Mouse (Mus musculus) gastrocnemius, postnatal 4 days (tissue): Measurements from ENCODE around the gene Pibf1. TPM values are rescaled to one million over a fixed set of nuclear protein-coding genes. Genes with fewer than 3 reads are reported as not detected.

ENCODE experiments used
- DNase-seq, 2 experiments: peaks; one replicate each; pipeline ENCODE4 v3.0.0; 2021 to 2022; ENCODE audit warnings: low spot score in 2 of 2, mixed read lengths in 2 of 2
- long read RNA-seq, 2 experiments: library from polyadenylated mRNA; stranded (forward); transcript quantifications; one replicate each; pipeline ENCODE4 v2.0.0; 2021
- total RNA-seq, 2 experiments: library from RNA; stranded (reverse); gene quantifications; 2 replicates each; pipeline ENCODE4 v1.2.3; 2021

Pibf1 gene
- total RNA-seq, result 10 to 100 TPM; 13.6 to 15.1 TPM
- long read RNA-seq, experiment 1, transcript Pibf1-201 (18 exons, 2,797 nt), result major isoform, 10 of 16 reads
- long read RNA-seq, experiment 1, partial matches to known transcripts, result 1 of 16 reads
- long read RNA-seq, experiment 1, other reads (novel, unspliced or antisense), result 5 of 16 reads
- long read RNA-seq, experiment 2, transcript Pibf1-201 (18 exons, 2,797 nt), result major isoform, 12 of 17 reads
- long read RNA-seq, experiment 2, partial matches to known transcripts, result 1 of 17 reads
- long read RNA-seq, experiment 2, other reads (novel, unspliced or antisense), result 4 of 17 reads

DNA sequence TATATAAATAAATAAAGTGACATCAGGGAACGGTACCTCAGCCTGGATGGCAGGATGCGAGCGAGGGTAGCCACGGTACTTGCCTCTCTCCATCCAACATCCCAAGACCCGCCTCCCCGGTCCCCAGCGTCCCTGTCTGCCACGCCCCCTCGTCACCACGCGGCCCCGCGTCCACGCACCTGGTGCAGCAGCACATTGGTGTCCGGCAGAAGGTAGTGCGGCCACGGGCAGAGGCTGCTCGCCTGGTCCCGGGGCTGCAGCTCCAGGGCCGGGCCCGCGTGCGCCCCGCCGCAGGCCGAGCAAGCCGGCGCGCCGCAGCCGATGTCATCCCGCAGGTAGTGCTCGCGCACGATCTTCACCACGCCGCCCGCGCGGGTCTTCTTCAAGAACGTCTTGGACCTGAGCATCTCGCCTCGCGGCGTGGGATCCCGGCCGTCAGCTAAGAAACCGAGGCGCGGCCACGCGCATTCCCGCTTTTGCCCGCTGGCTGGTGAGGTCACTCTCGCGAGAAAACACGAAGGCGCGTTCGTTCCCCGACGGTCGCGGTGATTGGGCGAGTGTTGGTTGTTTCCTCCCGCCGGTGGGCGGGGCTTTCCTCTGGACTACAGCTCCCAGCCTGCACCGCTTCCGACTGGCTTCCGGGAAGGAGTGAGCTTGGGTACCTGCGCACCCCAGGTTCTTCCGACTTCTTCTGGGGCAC is at the start of gene Pibf1, which contains the start of gene Dis3:
Gene Pibf1, plus strand, starts transcription at position 158 of the 700 bp plus-strand sequence.
Gene Dis3, minus strand, starts transcription at position 504 of the 700 bp plus-strand sequence.
- peak; percentile 96 to 99 for DNase-seq

DNA sequence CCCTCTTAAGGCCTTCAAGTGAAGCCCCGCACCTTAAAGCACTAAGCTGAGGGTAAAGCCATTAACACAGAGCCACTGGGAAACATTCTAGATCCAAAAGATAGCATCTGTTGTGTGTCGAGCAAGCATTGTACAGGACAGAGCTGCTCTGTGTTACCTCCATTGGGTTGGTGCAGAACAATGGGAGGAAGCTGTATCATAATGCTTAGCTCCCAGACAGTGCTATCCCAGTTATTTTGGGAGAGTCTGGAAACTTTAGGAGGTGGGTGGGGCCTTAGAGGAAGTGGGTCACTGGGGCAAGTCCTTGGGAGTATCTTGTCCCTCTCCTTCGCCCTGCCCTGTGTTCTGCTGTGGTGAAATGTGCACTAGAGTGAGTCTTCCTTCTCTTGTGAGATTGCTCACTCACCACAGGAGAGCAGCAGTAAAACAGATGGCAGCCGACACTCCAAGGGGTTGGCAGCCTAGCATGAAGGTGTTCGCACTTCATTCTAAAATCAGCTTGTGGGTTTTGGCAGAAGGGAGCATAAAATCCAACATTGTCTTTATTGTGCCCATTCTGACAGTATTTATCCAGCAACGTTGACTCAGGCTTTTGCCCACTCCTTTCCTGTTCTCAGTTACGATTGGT is 40.2 kb upstream of the Pibf1 start:
- no peak for DNase-seq

DNA sequence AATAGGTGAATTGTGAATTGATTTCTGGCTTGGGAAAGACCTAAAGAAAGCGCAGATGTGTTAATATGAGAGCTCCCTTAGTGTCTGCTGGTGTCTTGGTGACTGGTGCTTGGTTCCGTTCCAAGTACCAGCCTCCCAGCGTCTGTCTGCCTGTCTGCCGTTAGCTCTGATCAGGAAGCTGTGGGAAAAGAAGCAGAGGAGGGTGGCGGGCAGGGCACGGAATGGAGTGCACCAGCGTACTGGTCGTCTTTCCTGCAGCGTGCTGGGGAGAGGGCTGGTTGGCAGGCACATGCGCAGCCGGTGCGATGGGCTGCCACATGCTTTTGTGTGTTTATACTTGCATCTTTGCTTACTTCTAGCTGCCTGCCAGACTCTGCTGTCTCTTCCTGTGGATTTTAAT is 38.6 kb upstream of the Pibf1 start:
- DNase-seq, result no peak

DNA sequence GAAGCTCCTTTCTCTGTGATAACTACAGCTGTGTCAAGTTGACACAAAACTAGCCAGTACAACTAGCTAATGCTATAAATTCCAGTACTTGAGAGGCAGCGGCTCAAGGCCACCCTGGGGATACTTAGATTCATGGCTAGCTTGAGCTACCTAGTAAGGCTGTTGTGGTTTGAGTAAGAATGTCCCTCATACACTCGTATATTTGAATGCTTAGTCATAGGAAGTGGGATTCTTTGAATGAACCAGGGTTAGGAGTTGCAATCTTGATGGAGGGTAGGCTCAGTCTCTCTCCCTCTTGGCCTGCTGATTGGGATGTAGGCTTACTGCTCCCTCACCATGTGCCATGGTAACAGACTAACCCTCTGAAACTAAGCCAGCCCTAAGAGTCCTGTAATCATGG is 36.1 kb upstream of the Pibf1 start:
- no peak for DNase-seq

DNA sequence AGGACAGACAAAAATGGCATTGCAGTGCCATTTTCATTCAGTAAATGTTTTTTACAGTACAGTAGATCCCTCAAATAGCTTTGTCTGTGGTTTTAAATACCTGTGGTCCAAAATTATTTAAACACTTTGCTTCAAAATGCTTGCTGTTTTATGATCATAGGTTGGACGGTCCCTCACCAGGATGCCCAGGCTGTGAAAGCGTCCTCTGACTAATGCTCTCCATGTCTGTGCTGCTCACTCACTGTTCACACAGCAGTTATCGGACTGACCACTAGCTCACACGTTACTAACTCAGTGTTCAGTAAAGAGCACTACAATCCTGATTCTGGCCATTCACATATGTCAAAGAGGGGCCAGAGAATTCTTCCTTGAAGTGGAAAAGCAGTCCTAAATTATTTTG is 28.1 kb upstream of the Pibf1 start:
- DNase-seq, result no peak

DNA sequence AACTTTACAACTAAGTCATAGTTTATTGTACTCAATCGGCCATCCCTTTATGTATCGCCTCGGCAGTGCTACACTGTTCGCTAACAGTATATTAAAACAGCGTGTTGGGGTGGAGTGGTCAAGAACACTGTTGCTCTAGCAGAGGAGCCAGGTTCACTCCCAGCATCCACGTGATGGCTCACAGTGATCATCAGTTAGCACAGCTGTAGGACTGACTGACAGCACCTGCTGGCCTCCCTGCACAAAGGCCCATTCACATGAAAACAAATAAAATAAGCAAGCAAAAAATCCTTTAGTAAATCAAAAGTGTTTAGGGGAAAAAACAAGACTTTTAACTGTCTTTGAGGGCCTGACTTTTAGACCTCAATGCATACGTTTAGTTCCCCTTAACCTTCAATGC is 10.3 kb upstream of the Pibf1 start:
- DNase-seq, result no peak

DNA sequence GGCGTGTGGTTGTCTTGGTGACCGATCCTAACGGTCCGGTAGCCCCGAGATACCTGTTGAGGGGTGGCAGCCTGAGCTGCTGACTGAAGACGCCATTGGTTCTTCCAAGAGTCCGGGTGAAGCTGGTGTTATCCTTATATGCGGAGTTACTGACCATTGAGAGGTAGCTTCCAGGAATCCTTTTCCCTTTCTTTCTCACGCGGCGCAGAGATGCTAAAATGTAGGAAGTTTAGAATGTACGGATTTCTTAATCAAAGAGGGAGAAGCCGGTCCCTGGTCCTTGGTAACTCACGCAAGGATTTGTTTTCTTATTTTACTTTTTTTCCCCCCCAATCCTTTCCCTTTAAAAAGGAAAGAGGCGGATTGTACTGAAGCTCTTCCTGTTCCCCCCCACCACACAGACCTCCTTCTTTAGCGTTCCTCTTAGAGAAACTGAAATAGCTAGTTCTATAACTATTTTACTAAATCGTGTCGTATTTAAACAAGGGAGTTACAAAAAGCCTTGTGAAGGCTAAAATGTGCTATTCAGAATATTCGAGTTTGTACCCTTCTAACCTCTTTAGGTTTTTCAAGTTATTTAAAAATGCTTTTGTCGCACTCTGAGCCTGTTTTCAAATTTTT is 853 bp downstream of the Pibf1 start:
- no peak for DNase-seq

DNA sequence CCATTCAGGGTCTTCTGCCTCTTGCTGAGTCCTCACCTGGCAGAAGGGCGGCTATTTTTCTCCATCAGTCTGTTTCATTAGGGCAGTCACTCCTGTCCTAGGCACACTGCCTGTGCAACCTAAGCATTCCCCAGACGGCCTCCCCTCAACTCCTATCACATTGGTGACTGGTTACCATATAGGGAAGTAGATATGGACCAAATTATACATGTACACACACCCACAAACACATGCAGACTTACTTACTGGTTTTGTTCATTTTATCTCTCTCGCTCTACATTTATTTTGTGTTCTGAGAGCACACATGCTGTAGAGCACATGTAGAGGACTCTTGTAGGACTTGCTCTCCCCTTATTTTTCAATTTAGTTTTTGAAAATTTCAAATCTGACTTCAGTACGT is 3.8 kb downstream of the Pibf1 start:
- no peak for DNase-seq

DNA sequence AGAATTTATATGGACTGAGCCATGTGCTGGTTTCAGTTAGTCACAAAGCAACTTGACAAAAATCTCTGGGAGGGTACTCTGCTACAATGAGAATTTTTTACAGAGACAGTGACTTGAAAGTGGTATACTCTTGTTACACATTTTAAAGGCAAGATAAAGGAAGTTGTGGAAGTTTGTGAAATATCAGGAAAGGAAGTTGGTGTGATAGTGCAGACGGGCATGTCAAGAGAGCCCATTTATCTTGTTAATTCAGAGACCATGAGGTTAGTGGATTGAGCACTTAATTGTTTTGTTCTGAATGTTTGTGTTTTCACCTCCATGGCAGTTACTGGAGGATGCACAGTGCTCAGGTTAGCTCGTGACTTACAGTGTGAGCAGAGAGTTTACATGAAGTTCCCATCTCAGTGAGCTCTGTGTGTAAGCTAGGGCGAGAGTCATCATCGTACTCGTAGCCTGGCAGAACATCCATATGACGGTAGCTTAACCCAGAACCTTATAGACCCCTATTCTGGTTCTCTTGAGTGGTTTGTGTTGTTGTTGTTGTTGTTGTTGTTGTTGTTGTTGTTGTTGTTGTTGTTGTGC is 5.4 kb downstream of the Pibf1 start:
- no peak for DNase-seq

DNA sequence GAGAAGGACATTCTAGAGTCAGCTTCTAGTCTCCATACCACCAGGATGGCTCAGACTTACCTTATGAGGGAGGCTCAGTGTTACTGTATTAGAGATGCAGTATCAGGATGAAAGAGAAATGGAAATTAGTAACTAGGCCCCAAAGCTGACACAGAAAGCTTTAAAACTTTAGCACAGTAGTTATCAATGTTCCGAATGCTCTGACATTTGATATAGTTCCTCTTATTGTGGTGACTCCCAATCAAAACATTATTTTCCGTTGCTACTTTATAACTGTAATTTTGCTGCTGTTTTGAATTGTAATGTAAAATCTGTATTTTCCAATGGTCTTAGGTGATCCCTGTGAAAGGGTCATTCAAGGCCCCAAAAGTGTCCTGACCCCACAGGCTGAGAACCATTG is 7.4 kb downstream of the Pibf1 start:
- no peak for DNase-seq

DNA sequence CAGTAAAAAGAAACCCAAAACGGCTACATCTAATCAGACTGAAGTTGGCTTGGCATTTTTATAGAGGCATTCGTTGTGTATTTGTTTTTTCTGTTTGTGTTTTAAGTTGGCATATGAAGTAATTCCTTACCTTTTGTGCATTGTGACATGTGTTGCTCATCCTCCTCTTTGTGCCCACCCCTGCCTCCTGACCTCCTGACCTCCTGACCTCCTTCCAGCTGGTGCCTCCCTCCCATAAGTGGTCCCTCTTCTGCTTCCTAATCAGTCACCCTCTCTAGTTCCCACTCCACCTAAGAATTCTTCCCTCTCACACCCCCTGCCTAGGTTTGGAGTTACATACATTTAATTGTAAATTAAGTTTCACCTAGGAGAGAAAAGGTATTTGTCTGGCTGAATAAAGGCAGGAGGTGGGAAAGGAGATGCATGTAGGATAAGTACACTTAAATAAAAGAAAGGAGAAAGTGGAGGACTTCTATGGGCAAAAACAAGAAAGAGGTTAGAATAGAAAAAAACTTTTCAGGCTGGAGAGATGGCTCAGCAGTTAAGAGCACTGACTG is 8.5 kb downstream of the Pibf1 start:
- no peak for DNase-seq

DNA sequence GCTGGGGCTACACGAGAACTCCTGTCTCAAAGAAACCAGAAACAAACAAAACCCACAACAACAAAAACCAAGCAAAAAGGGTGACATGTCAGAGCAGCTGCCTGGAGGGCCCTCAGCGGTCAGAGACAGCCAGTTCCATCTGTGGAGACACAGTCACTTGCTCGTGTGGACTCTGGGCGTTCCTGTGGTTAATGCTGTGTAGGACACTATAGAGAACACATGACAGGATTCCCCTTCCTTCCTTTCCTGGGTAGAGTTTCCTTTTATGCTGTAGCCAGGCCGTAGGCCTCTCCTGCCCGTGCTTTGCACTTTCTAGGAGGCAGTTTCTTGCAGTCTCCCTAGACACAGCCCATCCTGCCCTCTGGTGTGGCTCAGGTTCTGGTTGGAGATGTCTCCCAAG is 9.5 kb downstream of the Pibf1 start:
- DNase-seq, result no peak

DNA sequence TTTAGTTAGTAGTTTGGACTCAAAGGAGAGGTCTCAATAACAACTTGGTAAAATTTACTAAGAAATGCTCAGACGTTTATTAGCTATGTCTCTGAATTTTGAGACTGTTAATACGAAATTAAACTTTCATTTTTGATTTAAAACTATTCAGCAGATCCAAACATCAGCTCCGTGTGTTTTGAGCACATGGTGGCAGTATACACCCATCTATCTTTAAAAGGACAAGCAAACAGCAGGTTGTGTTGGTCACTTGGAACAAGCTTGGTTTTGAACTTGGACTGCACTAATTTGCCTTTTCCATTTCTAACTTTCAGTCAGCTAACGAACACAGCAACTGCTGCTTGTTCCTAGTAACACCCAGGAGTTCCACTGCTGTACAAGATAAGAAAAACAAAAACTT is 18.4 kb downstream of the Pibf1 start:
- no peak for DNase-seq

DNA sequence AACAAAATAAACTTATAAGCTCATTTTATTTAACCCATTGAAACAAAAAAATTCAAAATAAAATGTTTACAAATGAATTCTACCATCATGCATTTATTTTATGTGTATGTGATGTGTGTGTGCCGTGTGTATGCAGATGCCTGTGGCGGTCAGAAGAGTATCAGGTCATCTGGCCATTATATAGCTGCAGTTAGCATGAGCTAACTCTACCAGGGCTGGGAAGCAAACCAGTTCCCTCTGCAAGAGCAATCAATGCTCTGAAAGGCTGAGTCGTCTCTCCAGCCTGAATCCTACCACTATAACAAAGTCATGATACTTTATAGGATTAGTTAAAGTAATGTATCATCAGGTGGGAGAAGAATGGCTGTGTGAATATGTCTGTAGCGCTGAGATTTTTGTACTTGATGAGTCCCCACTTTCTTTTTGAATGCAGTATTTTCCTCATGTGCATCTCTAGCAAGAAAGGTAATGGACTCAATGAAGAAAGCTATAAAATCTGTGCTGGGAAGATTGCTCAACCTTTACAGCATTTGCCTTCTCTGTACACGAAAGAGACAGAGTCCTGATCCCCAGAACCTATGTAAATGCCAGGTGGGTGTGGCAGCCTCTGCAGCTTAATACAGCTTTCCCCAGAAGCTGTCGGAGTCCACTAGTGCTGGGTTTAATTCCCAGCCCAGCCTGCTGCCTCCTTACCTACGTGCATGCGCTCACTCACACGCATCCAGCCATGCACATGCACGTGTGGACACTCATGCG is 22.5 kb downstream of the Pibf1 start:
- DNase-seq, result no peak

DNA sequence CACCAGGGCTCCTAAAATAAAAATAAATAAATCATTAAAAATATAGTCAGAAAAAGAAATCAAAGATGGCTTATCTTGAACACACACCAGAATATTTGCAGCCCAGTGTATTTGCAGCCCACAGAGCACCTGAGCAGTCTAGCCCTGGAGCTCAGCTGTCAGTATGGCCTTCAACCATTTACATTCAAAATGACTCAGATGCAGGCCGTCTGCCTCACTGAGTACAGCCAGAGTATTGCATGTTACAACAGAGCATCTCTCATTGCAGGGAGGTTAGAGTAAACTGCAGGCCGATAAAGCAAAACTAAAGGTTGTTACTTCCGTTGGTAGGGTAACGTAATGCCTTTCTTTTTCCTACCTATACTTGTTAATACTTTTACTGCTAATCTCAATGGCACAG is 24.9 kb downstream of the Pibf1 start:
- DNase-seq, result no peak

DNA sequence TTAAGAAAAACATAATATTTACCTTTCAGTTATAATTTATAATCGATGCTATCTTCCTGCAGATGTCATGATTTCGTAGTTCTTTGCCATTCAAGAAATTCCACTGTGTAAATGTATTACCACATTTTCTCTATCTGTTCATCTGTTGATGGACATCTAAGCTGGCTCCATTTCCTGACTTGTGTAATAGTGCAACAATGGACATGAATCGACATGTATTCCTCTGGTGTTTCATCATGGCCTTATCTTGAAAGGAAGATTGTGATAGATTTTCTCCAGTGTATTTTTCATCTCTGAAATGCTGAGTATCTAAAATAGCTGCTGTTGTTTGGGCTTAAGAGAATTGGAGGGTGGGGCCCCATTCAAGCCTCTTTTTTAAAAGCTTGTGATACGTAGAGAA is 27.5 kb downstream of the Pibf1 start:
- no peak for DNase-seq

DNA sequence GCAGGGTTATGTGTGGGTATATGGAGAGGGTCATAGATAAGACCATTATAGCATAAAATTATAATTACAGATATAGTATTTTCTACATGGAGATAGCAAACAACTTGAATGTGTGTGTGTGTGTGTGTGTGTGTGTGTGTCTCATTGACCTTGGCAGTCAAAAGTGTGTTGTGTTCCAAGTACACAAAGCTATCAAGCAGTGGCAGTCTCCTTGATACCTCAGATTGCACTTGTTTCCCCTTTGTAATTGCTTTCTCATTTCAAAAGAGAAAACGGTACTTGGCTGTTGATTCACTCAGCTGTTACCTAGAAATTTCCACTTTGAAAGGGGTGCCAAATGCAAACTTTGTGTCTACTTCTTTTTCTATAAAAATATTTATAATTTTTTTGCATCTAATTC is 28.3 kb downstream of the Pibf1 start:
- no peak for DNase-seq

DNA sequence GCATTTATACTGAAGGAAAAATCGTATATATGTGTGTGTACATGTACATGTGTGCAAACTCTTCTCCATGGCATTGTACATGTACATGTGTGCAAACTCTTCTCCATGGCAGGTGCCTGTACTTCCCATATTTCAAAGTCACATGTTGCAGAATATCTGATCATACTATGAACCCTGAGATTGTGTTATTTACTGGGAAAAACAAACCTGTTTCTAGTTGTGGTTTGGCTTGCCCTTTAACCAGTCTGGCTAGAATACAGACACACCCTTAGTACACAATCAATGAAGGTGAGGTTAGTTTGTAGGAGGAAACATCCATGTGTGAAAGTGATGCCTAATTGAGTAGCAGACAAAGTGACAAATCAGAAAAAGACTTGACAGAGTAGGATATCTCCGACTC is 29.8 kb downstream of the Pibf1 start:
- DNase-seq, result no peak

DNA sequence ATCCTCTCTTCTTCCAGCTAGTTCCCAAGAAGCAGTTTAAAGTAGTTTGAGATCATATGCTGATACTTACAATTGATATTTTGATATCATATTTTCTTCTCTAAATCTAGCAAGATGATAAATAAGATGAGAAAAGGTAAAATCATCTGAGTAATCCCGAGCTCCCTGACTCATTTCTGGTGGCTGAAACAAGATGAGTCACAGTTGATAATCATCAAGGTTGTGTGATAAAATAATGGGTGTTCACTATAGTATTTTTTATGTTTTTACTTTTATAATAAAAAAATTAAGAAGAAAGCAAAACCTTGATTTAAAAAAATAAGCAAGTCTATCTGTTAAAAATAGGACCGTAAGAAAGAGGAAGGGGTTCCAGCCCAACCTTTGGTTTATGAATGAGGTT is 34.8 kb downstream of the Pibf1 start:
- no peak for DNase-seq

DNA sequence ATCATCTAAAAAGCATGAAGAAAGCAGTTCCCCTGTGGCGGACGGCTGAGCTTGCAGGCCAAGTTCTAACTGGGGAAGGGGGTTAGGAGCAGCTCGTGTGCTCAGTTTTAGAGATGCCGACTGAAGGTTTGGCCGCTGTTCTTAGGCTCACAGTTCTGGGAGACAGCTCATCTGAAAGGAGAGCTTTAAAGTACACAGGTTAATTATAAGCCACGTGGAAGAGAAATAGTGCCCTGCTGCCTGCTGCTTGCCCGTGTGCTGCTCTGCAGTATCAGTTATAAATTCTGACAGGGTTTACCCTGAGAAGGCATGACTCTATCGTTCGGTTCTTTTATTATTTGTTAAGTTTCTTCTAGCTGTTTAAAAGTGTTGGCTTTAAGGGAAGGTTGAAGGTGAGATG is 36.5 kb downstream of the Pibf1 start:
- DNase-seq, result no peak

DNA sequence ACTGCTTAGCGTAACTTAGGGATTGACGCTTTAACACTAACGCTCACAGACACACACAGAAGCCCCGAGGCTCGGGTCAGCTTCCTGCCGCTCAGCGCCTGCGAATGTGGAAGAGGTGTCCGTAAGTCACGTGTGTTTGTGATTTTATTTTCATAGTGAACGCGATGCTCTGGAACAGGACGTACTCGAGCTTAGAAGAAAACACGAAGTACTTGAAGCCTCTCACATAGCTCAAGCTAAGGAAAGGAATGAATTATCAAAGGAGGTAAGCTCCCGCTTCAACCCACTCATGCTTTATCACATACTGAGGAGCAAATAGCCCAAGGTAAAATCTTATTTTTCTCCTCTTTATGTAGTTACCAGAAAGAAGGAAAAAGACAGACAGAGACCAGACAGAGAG is 37.1 kb downstream of the Pibf1 start:
- DNase-seq, result no peak
